Mouse (Mus musculus) limb, embryonic 11.5 days (tissue): ENCODE results near the gene Dtx4. TPM values are rescaled to one million over a fixed set of nuclear protein-coding genes. Genes with fewer than 3 reads are reported as not detected.
"Not testable (repeated sequence)": the region's sequence is repeated elsewhere in the genome, so short reads cannot be mapped to it uniquely, and the experiment has no call there.

Experiments used
- ATAC-seq: fragments of 200-750 bp; cut with Nextera tagmentation; 2 replicates; pipeline ENCODE4 v1.8.0; 2017; ENCODE audit warnings: low read depth; ENCODE audit not compliant: insufficient number of reproducible peaks, low FRiP score, low TSS enrichment
- DNase-seq: peaks from one replicate; pipeline ENCODE4 v3.0.0-alpha.2; 2015; ENCODE audit warnings: low spot score
- H3K27ac ChIP-seq: fragments of 300-500 bp; sonication (generic); replicated peaks from 2 replicates; pipeline ENCODE4 v1.5.1; 2014; ENCODE audit warnings: low read depth, mild to moderate bottlenecking, low read length
- H3K27me3 ChIP-seq: fragments of 300-500 bp; sonication (generic); 2 replicates; pipeline ENCODE4 v1.6.1; 2014; ENCODE audit warnings: mild to moderate bottlenecking, low read length, mixed read lengths; ENCODE audit not compliant: control insufficient read depth, insufficient read depth
- H3K36me3 ChIP-seq: fragments of 300-500 bp; sonication (generic); 2 replicates; pipeline ENCODE4 v1.6.1; 2014; ENCODE audit warnings: mild to moderate bottlenecking, low read length, moderate library complexity, mixed read lengths; ENCODE audit not compliant: control insufficient read depth, insufficient read depth
- H3K4me1 ChIP-seq: fragments of 300-500 bp; sonication (generic); 2 replicates; pipeline ENCODE4 v1.6.1; 2014; ENCODE audit warnings: low read length, mixed read lengths; ENCODE audit not compliant: control insufficient read depth, insufficient read depth
- H3K4me2 ChIP-seq: fragments of 300-500 bp; sonication (generic); 2 replicates; pipeline ENCODE4 v1.6.1; 2014; ENCODE audit warnings: low read depth, mild to moderate bottlenecking, moderate library complexity; ENCODE audit not compliant: severe bottlenecking
- H3K4me3 ChIP-seq: fragments of 300-500 bp; sonication (generic); 2 replicates; pipeline ENCODE4 v1.5.1; 2014; ENCODE audit warnings: low read depth, low read length
- H3K9ac ChIP-seq: fragments of 300-500 bp; sonication (generic); 2 replicates; pipeline ENCODE4 v1.6.1; 2014; ENCODE audit warnings: mild to moderate bottlenecking, low read length
- H3K9me3 ChIP-seq: fragments of 300-500 bp; sonication (generic); 2 replicates; pipeline ENCODE4 v1.6.1; 2016; ENCODE audit warnings: low read length; ENCODE audit not compliant: control insufficient read depth
- WGBS: fragments of 180-500 bp; shearing (Covaris S2); extraction: QIAGEN DNeasy Blood & Tissue Kit; methylation state at CpG from one replicate; pipeline ENCODE4 v1.1.7; 2014; 5-methylcytosine and 5-hydroxymethylcytosine counted together
- polyA plus RNA-seq: library from polyadenylated mRNA; unstranded; fragments of >200 nt; fragmentation: Nextera tagmentation; extraction: Ambion mirVana; gene quantifications from 2 replicates; pipeline ENCODE4 v1.2.1, GENCODE M21; 2014

The Dtx4 gene
- 2.5 and 2.7 TPM in 2 replicates for polyA plus RNA-seq

GRCm38 (mm10) chr19:12501370-12502347 lies at the start of gene Dtx4:
TSS of gene Dtx4 (minus strand) at chr19:12501454.
- H3K4me1 ChIP-seq = no peaks in the 10 kb centered on the region
- H3K27me3 ChIP-seq = 0 out of 2 replicates have a peak, but pooled peaks cover 10% of the 10 kb centered on the region
- H3K9ac ChIP-seq = peak within 1 kb of the TSS; percentile 70
- H3K36me3 ChIP-seq = no peaks in the 10 kb centered on the region
- under 1% methylated on average over 66 of the region's 80 CpGs for WGBS
- DNase-seq = peak; percentile 94
- H3K9me3 ChIP-seq = no peaks in the 10 kb centered on the region
- peak within 1 kb of the TSS; percentile 39; the same call in 1 of the 2 replicates for H3K27ac ChIP-seq
- peak within 1 kb of the TSS; percentile 99 for H3K4me2 ChIP-seq
- H3K4me3 ChIP-seq = peak within 1 kb of the TSS; percentile 59
- ATAC-seq = peak; percentile 92

GRCm38 (mm10) chr19:12550005-12550942 lies 49.0 kb upstream of the Dtx4 start:
- H3K4me1 ChIP-seq = no peaks in the 10 kb centered on the region
- no peak overlapping the region for H3K4me3 ChIP-seq
- WGBS = 79% methylated on average over 5 of the region's 5 CpGs
- H3K36me3 ChIP-seq = no peaks in the 10 kb centered on the region
- no peak for DNase-seq
- ATAC-seq = no peak
- no peak overlapping the region for H3K4me2 ChIP-seq
- H3K9me3 ChIP-seq = no peaks in the 10 kb centered on the region
- no peaks in the 10 kb centered on the region for H3K27me3 ChIP-seq
- no peak overlapping the region for H3K9ac ChIP-seq
- H3K27ac ChIP-seq = no peak overlapping the region

- Histone ChIP-seq H3K36me3 (no peaks in the 10 kb centered on the region), H3K4me3 (no peak overlapping the region), H3K27ac (no peak overlapping the region), H3K4me2 (no peak overlapping the region), H3K4me1 (no peaks in the 10 kb centered on the region), H3K9ac (no peak overlapping the region), H3K27me3 (no peaks in the 10 kb centered on the region), H3K9me3 (no peaks in the 10 kb centered on the region)
- ATAC-seq (no peak), DNase-seq (no peak)
- WGBS = 78% methylated on average over 5 of the region's 5 CpGs
These were observed 47.9 kb upstream of the Dtx4 start for GRCm38 (mm10) chr19:12549166-12549565.

GRCm38 (mm10) chr19:12545440-12545839 lies 44.2 kb upstream of the Dtx4 start, which contains the start of gene Fam111a:
TSS of gene Fam111a (plus strand) at chr19:12545740.
- WGBS = 85% methylated on average over 11 of the region's 11 CpGs
- H3K27ac ChIP-seq, H3K9me3 ChIP-seq, H3K4me1 ChIP-seq, H3K36me3 ChIP-seq, H3K27me3 ChIP-seq, H3K4me2 ChIP-seq, H3K4me3 ChIP-seq, ATAC-seq, DNase-seq, H3K9ac ChIP-seq: not testable (repeated sequence)

- Histone ChIP-seq H3K36me3 (no peaks in the 10 kb centered on the region), H3K9ac (no peak overlapping the region), H3K9me3 (no peaks in the 10 kb centered on the region), H3K4me1 (no peaks in the 10 kb centered on the region), H3K27ac (no peak overlapping the region), H3K4me3 (no peak overlapping the region), H3K4me2 (no peak overlapping the region), H3K27me3 (no peaks in the 10 kb centered on the region)
- 16% methylated on average over 2 of the region's 2 CpGs for WGBS
- ATAC-seq (no peak), DNase-seq (no peak)
These were observed 40.4 kb upstream of the Dtx4 start for GRCm38 (mm10) chr19:12541644-12542043.

- no peaks in the 10 kb centered on the region for H3K27me3 ChIP-seq
- no peaks in the 10 kb centered on the region for H3K9me3 ChIP-seq
- H3K36me3 ChIP-seq = no peaks in the 10 kb centered on the region
- H3K27ac ChIP-seq = no peak overlapping the region
- 63% methylated on average over 3 of the region's 3 CpGs for WGBS
- no peak for ATAC-seq
- H3K9ac ChIP-seq = no peak overlapping the region
- H3K4me2 ChIP-seq = no peak overlapping the region
- H3K4me1 ChIP-seq = no peaks in the 10 kb centered on the region
- H3K4me3 ChIP-seq = no peak overlapping the region
- no peak for DNase-seq
These were observed 39.5 kb upstream of the Dtx4 start for GRCm38 (mm10) chr19:12540727-12541126.

- H3K36me3 ChIP-seq = no peaks in the 10 kb centered on the region
- 83% methylated on average over 1 of the region's 1 CpGs for WGBS
These were observed 38.7 kb upstream of the Dtx4 start for GRCm38 (mm10) chr19:12539975-12540374.

GRCm38 (mm10) chr19:12537168-12537567 lies 35.9 kb upstream of the Dtx4 start:
- DNase-seq (no peak), ATAC-seq (no peak)
- Histone ChIP-seq H3K9ac (no peak overlapping the region), H3K4me1 (no peaks in the 10 kb centered on the region), H3K4me3 (no peak overlapping the region), H3K4me2 (no peak overlapping the region), H3K27ac (no peak overlapping the region), H3K36me3 (no peaks in the 10 kb centered on the region), H3K27me3 (no peaks in the 10 kb centered on the region), H3K9me3 (no peaks in the 10 kb centered on the region)

More at GRCm38 (mm10) chr19:12539975-12540374, 38.7 kb upstream of the Dtx4 start:
- Histone ChIP-seq H3K27ac (no peak overlapping the region), H3K27me3 (no peaks in the 10 kb centered on the region), H3K9ac (no peak overlapping the region), H3K9me3 (no peaks in the 10 kb centered on the region), H3K4me1 (no peaks in the 10 kb centered on the region), H3K4me2 (no peak overlapping the region), H3K4me3 (no peak overlapping the region)
- ATAC-seq (no peak), DNase-seq (no peak)
